Mouse (Mus musculus) midbrain, postnatal 0 days (tissue): ENCODE data around the gene Abhd2. TPM values are rescaled to one million over a fixed set of nuclear protein-coding genes. Genes with fewer than 3 reads are reported as not detected.

Source experiments
- ATAC-seq: fragments of 200-750 bp; cut with Nextera tagmentation; 2 replicates; pipeline ENCODE4 v1.8.0; 2017; ENCODE audit warnings: moderate number of reproducible peaks, mild to moderate bottlenecking, moderate TSS enrichment, moderate library complexity; ENCODE audit not compliant: low FRiP score
- DNase-seq: peaks from one replicate; pipeline ENCODE4 v3.0.0-alpha.2; 2015; ENCODE audit warnings: low spot score
- H3K27ac ChIP-seq: fragments of 300-500 bp; sonication (generic); 2 replicates; pipeline ENCODE4 v1.5.1; 2014; ENCODE audit warnings: low read depth, mild to moderate bottlenecking, low read length, mixed read lengths
- H3K27me3 ChIP-seq: fragments of 300-500 bp; sonication (generic); 2 replicates; pipeline ENCODE4 v1.6.1; 2014; ENCODE audit warnings: low read length, control low read depth, mixed read lengths; ENCODE audit not compliant: insufficient read depth
- H3K36me3 ChIP-seq: fragments of 300-500 bp; sonication (generic); 2 replicates; pipeline ENCODE4 v1.6.1; 2014; ENCODE audit warnings: low read length, control low read depth, mixed read lengths; ENCODE audit not compliant: insufficient read depth
- H3K4me1 ChIP-seq: fragments of 300-500 bp; sonication (generic); 2 replicates; pipeline ENCODE4 v1.6.1; 2014; ENCODE audit warnings: mild to moderate bottlenecking, control low read depth, antibody characterized with exemption, low read length, mixed read lengths; ENCODE audit not compliant: insufficient read depth
- H3K4me2 ChIP-seq: fragments of 300-500 bp; sonication (generic); 2 replicates; pipeline ENCODE4 v1.6.1; 2014; ENCODE audit warnings: low read depth, mild to moderate bottlenecking, low read length, mixed read lengths; ENCODE audit not compliant: poor library complexity, severe bottlenecking
- H3K4me3 ChIP-seq: fragments of 300-500 bp; sonication (generic); 2 replicates; pipeline ENCODE4 v1.5.1; 2014; ENCODE audit warnings: low read depth, mild to moderate bottlenecking, low read length, moderate library complexity
- H3K9ac ChIP-seq: fragments of 300-500 bp; sonication (generic); replicated peaks from 2 replicates; pipeline ENCODE4 v1.6.1; 2014; ENCODE audit warnings: mild to moderate bottlenecking, low read length, moderate library complexity, mixed read lengths; ENCODE audit not compliant: poor library complexity, severe bottlenecking
- H3K9me3 ChIP-seq: fragments of 300-500 bp; sonication (generic); 2 replicates; pipeline ENCODE4 v1.6.1; 2016; ENCODE audit warnings: low read length, control low read depth
- CTCF ChIP-seq: IDR thresholded peaks from 2 replicates; pipeline ENCODE4 v1.5.1; 2016; ENCODE audit warnings: antibody characterized with exemption, mild to moderate bottlenecking
- WGBS: fragments of 180-500 bp; shearing (Covaris S2); extraction: QIAGEN DNeasy Blood & Tissue Kit; methylation state at CpG from one replicate; pipeline ENCODE4 v1.1.7; 2014; 5-methylcytosine and 5-hydroxymethylcytosine counted together
- polyA plus RNA-seq: library from polyadenylated mRNA; unstranded; fragments of >200 nt; fragmentation: Nextera tagmentation; extraction: Ambion mirVana; gene quantifications from 2 replicates; pipeline ENCODE4 v1.2.1, GENCODE M21; 2015
- total RNA-seq: library from RNA; depleted of rRNA; stranded (reverse); fragments of >200 nt; gene quantifications from 2 replicates; pipeline ENCODE4 v1.2.3, GENCODE M21; 2014

Abhd2 gene
- total and polyA plus RNA-seq, 2 experiments from 2014 or later, result 23.0 to 85.7 TPM

DNA sequence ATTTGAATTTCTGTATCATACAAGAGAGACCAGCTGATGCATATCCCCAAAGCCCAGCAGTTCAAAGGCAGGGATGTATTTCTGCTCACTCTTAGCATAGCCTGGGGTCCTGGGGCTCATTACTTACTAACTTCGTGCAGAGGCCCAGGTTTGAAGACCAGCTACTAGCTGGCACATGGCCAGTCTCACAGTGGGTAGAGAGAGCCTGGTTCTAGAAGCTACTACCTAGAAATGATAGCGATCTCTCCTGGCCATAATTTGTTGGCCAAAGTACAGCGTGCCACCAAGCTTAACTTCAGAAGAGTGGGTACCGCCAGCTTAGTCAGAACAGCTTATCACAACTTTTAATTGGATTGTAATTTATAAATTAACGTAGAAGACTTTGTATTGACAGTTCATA, 55.8 kb downstream of the Abhd2 start:
- no peak for TF ChIP-seq CTCF
- 88% methylated on average over 5 of the region's 5 CpGs for WGBS
- Histone ChIP-seq H3K36me3 (peaks cover 45% of the 10 kb centered on the region), H3K4me2 (no peak overlapping the region), H3K27me3 (no peaks in the 10 kb centered on the region), H3K4me1 (no peaks in the 10 kb centered on the region), H3K9me3 (no peaks in the 10 kb centered on the region), H3K4me3 (no peak overlapping the region), H3K27ac (no peak overlapping the region), H3K9ac (no peak overlapping the region)
- DNase-seq (no peak), ATAC-seq (no peak)

DNA sequence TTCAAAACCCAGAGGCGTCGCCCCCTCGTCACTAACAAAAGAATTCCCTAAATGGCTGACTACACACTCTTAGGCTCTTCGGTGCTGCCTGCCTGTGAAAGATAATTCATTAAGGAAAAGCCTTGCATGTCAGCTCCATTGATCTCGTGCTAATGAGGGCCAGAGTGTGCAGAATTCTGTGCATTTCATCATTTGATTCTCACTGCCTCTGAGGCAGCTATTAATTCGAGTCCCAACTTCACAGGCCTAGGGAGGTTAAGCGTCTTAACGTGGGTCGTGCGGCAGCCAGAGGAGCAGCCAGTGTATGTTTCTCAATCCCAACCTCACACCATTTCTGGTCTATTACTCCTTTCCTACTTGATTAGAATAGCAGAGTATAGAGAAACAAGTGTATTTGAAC, 58.2 kb downstream of the Abhd2 start:
- Histone ChIP-seq H3K4me2 (no peak overlapping the region), H3K9me3 (no peaks in the 10 kb centered on the region), H3K9ac (no peak overlapping the region), H3K27me3 (no peaks in the 10 kb centered on the region), H3K4me1 (no peaks in the 10 kb centered on the region), H3K36me3 (peaks cover 24% of the 10 kb centered on the region), H3K4me3 (no peak overlapping the region), H3K27ac (no peak overlapping the region)
- ATAC-seq (no peak), DNase-seq (no peak)
- no peak for TF ChIP-seq CTCF
- WGBS, result 34% methylated on average over 10 of the region's 10 CpGs

DNA sequence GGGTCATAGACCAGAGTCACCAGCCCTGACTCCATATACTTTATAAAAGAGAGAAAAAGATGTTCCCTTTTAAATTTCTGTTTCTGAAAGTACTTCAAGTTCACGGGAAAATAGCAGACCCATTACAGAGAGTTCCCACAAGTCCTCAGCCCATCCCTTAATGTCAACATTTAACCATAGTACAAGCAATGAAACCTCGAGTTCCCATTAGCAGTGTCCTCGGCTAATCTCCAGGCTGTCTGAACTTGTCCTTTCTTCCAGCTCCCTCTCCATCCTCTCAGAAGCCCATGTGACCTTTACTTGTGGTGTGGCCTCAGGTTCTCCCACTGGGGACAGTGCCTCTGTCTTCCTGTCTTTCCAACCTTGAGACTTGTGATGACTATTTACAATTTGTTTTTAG, 60.4 kb downstream of the Abhd2 start:
- WGBS, result 78% methylated on average over 3 of the region's 3 CpGs

DNA sequence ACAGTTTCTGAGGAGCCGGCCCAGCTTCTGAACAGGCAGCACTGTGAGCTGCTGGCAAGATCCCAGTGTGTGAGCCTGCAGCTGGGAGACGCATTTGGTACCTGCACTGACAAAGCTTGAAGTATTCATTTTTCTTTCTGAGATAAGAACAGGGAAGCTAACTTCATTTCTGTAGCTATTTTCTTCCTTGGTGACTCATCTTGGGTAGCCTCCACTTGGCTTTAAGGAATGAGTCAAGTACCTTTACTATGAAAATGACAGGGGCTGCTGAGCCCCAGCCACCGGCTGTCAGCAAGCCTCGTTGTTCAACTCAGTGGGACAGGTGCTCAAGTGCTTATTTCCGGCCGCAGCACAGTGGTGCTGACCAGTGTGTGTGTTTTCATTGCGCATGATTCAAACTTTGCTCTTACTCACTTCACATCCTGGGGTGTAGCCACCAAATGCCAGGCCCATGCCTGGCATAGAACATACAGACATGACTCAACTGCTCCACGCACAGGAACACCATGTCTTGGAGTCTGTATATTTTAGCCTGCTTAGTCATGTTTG, 63.4 kb downstream of the Abhd2 start:
- Histone ChIP-seq H3K36me3 (peaks cover 4% of the 10 kb centered on the region; the same call in 1 of the 2 replicates), H3K4me3 (no peak overlapping the region), H3K4me1 (no peaks in the 10 kb centered on the region), H3K4me2 (no peak overlapping the region), H3K27me3 (no peaks in the 10 kb centered on the region), H3K27ac (no peak overlapping the region), H3K9me3 (no peaks in the 10 kb centered on the region), H3K9ac (no peak overlapping the region)
- WGBS, result 94% methylated on average over 8 of the region's 8 CpGs
- no peak for TF ChIP-seq CTCF
- no peak for ATAC-seq
- no peak for DNase-seq

More for the DNA sequence above, 60.4 kb downstream of the Abhd2 start:
- H3K36me3 ChIP-seq, result peaks cover 12% of the 10 kb centered on the region; the same call in 1 of the 2 replicates
- no peaks in the 10 kb centered on the region for H3K4me1 ChIP-seq
- no peak for DNase-seq
- H3K4me3 ChIP-seq, result no peak overlapping the region
- no peak overlapping the region for H3K4me2 ChIP-seq
- H3K27me3 ChIP-seq, result no peaks in the 10 kb centered on the region
- ATAC-seq, result no peak
- TF ChIP-seq CTCF, result no peak
- no peak overlapping the region for H3K27ac ChIP-seq
- no peak overlapping the region for H3K9ac ChIP-seq
- H3K9me3 ChIP-seq, result no peaks in the 10 kb centered on the region

DNA sequence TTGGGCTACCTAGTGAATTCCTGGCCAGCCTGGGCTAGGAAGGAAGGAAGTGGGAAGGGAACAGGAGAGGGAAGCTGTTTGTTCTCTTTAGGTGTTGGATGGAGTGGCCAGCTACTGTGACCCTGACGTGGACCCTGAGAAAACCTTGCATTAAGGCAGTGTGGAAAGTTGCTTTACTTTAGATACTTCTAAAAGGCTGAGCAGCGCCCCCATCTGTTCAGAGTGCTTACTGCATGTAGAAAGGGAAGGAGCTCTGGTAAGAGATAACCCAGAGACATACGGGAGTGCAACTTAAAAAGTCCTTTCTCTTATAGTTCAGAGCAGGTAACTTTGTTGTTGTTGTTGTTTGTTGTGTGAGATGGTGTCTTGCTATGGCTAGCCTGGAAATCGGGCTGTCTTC, 72.9 kb downstream of the Abhd2 start:
- no peak overlapping the region for H3K27ac ChIP-seq
- no peaks in the 10 kb centered on the region for H3K27me3 ChIP-seq
- H3K4me2 ChIP-seq, result no peak overlapping the region
- WGBS, result 59% methylated on average over 4 of the region's 4 CpGs
- H3K9ac ChIP-seq, result no peak overlapping the region
- peaks cover 15% of the 10 kb centered on the region for H3K36me3 ChIP-seq
- H3K9me3 ChIP-seq, result no peaks in the 10 kb centered on the region
- H3K4me3 ChIP-seq, result no peak overlapping the region
- DNase-seq (peak; percentile 61), ATAC-seq (no peak)
- TF ChIP-seq CTCF, result peak; percentile 75
- H3K4me1 ChIP-seq, result no peaks in the 10 kb centered on the region; the same call in 1 of the 2 replicates

DNA sequence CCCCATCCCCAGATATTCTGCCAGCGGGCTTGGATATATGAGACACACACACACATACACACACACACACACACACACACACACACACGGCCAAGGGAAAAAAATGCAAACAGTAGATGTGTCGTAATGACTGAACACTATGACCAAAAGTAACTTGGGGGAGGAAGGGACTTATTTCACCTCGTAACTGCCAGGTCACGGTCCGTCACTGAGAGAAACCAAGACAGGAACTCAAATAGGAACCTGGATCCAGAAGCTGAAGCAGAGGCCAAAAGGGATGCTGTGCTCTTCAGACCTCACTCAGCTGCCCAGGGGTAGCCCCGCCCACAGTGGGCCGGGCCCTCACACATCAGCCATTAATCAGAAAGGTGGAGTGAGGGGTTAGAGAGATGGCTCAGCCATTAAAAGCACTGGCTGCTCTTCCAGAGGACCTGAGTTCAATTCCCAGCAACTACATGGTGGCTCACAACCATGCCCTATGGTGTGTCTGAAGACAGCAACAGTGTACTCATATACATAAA, 73.6 kb downstream of the Abhd2 start:
- Histone ChIP-seq H3K9ac (no peak overlapping the region), H3K27me3 (no peaks in the 10 kb centered on the region), H3K9me3 (no peaks in the 10 kb centered on the region), H3K36me3 (peaks cover 19% of the 10 kb centered on the region), H3K4me3 (no peak overlapping the region), H3K4me1 (no peaks in the 10 kb centered on the region; the same call in 1 of the 2 replicates), H3K27ac (no peak overlapping the region), H3K4me2 (no peak overlapping the region)
- 85% methylated on average over 8 of the region's 8 CpGs for WGBS
- ATAC-seq (no peak), DNase-seq (no peak)
- TF ChIP-seq CTCF, result no peak
